Mouse (Mus musculus): Measurements from ENCODE around the gene Alox8. TPM values are rescaled to one million over a fixed set of nuclear protein-coding genes. Genes with fewer than 3 reads are reported as not detected.

Gene Alox8
- polyA plus RNA-seq, 1 experiment: 0.06 TPM

- Histone ChIP-seq H3K79me2 (ENCODE audit: control insufficient read depth, insufficient read depth) (no peaks in the 10 kb centered on the region), H3K27me3 (ENCODE audit: control insufficient read depth, insufficient read depth, insufficient read length) (peaks cover 28% of the 10 kb centered on the region), H3ac (ENCODE audit: control insufficient read depth, insufficient read length, low read depth) (no peak overlapping the region), H3K4me3 (ENCODE audit: insufficient read depth, poor library complexity, severe bottlenecking) (no peak overlapping the region), H3K79me3 (ENCODE audit: low read depth) (no peaks in the 10 kb centered on the region), H3K36me3 (ENCODE audit: control insufficient read depth, insufficient read depth) (no peaks in the 10 kb centered on the region)
- no peak for TF ChIP-seq CEBPB (IDR thresholded peaks at IDR 0.05; ENCODE audit: low read depth)
- no peak for TF ChIP-seq MAX (IDR thresholded peaks at IDR 0.05)
- TF ChIP-seq FOSL1 (IDR thresholded peaks at IDR 0.05; ENCODE audit: insufficient read depth, low read length, poor library complexity, severe bottlenecking): no peak
- TF ChIP-seq MYOD1 (IDR thresholded peaks at IDR 0.05; ENCODE audit: control insufficient read depth, insufficient read length, low read depth): no peak
- TF ChIP-seq CTCF (IDR thresholded peaks at IDR 0.05; ENCODE audit: control insufficient read depth, insufficient read depth, insufficient read length): no peak
- TF ChIP-seq USF1 (IDR thresholded peaks at IDR 0.05; ENCODE audit: low read depth): no peak
- no peak for TF ChIP-seq MYOG (IDR thresholded peaks at IDR 0.05; ENCODE audit: control insufficient read depth, extremely low read depth, insufficient read length)
These were observed 47.9 kb downstream of the Alox8 start for GRCm38 (mm10) chr11:69149728-69150127.

DNA sequence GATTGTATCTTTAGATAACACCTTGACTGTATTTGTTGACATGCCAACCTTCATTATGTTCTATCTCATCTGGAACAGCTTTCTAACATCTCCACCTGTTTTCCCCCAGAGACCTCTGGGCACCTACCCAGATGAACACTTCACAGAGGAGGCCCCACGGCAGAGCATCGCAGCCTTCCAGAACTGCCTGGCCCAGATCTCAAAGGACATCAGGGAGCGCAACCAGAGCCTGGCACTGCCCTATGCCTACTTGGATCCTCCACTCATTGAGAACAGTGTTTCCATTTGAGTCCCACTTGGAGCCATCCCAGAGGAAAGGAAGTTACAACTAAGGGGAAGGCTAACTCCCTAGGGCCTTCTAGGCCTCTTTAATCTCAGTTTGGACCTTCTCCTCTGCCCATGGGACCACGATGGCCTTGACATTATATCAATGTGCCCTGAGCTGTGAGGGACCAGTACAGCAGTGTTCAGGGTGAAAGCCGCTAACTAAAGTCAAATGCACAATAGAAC is 49.1 kb downstream of the Alox8 start:
- Histone ChIP-seq H3K4me3 (ENCODE audit: insufficient read depth, poor library complexity, severe bottlenecking) (no peak overlapping the region), H3K79me2 (ENCODE audit: control insufficient read depth, insufficient read depth) (no peaks in the 10 kb centered on the region), H3K27me3 (ENCODE audit: control insufficient read depth, insufficient read depth, insufficient read length) (peaks cover 25% of the 10 kb centered on the region), H3K79me3 (ENCODE audit: low read depth) (no peaks in the 10 kb centered on the region), H3ac (ENCODE audit: control insufficient read depth, insufficient read length, low read depth) (no peak overlapping the region), H3K36me3 (ENCODE audit: control insufficient read depth, insufficient read depth) (no peaks in the 10 kb centered on the region)
- TF ChIP-seq MAX (IDR thresholded peaks at IDR 0.05) (no peak), CTCF (IDR thresholded peaks at IDR 0.05; ENCODE audit: control insufficient read depth, insufficient read depth, insufficient read length) (no peak), MYOD1 (IDR thresholded peaks at IDR 0.05; ENCODE audit: control insufficient read depth, insufficient read length, low read depth) (no peak), USF1 (IDR thresholded peaks at IDR 0.05; ENCODE audit: low read depth) (no peak), FOSL1 (IDR thresholded peaks at IDR 0.05; ENCODE audit: insufficient read depth, low read length, poor library complexity, severe bottlenecking) (no peak), MYOG (IDR thresholded peaks at IDR 0.05; ENCODE audit: control insufficient read depth, extremely low read depth, insufficient read length) (no peak), CEBPB (IDR thresholded peaks at IDR 0.05; ENCODE audit: low read depth) (no peak)

GRCm38 (mm10) chr11:69147546-69147945 is 50.1 kb downstream of the Alox8 start:
- Histone ChIP-seq H3ac (ENCODE audit: control insufficient read depth, insufficient read length, low read depth) (no peak overlapping the region), H3K79me3 (ENCODE audit: low read depth) (no peaks in the 10 kb centered on the region), H3K27me3 (ENCODE audit: control insufficient read depth, insufficient read depth, insufficient read length) (peaks cover 28% of the 10 kb centered on the region), H3K4me3 (ENCODE audit: insufficient read depth, poor library complexity, severe bottlenecking) (no peak overlapping the region), H3K36me3 (ENCODE audit: control insufficient read depth, insufficient read depth) (no peaks in the 10 kb centered on the region), H3K79me2 (ENCODE audit: control insufficient read depth, insufficient read depth) (no peaks in the 10 kb centered on the region)
- no peak for TF ChIP-seq CEBPB (IDR thresholded peaks at IDR 0.05; ENCODE audit: low read depth)
- no peak for TF ChIP-seq FOSL1 (IDR thresholded peaks at IDR 0.05; ENCODE audit: insufficient read depth, low read length, poor library complexity, severe bottlenecking)
- no peak for TF ChIP-seq USF1 (IDR thresholded peaks at IDR 0.05; ENCODE audit: low read depth)
- TF ChIP-seq CTCF (IDR thresholded peaks at IDR 0.05; ENCODE audit: control insufficient read depth, insufficient read depth, insufficient read length): no peak
- TF ChIP-seq MAX (IDR thresholded peaks at IDR 0.05): no peak
- no peak for TF ChIP-seq MYOD1 (IDR thresholded peaks at IDR 0.05; ENCODE audit: control insufficient read depth, insufficient read length, low read depth)
- no peak for TF ChIP-seq MYOG (IDR thresholded peaks at IDR 0.05; ENCODE audit: control insufficient read depth, extremely low read depth, insufficient read length)

DNA sequence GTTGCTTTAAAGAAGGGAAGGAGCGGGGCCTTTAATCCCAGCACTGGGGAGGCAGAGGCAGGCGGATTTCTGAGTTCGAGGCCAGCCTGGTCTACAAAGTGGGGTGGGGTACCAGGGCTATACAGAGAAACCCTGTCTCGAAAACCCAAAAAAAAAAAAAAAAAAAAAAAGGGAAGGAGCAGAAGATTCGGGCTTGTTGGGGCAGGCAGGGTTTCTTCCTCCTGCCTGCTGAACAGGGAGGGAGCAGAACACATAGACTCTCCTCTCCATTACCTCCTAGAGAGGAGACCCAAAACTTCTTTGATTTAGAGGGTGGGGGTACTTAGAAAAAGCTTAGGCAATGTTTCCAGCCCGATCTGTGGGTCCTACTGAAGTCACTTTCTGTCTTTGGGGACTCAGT is 62.3 kb downstream of the Alox8 start:
- Histone ChIP-seq H3K4me3 (ENCODE audit: insufficient read depth, poor library complexity, severe bottlenecking) (no peak overlapping the region), H3K27me3 (ENCODE audit: control insufficient read depth, insufficient read depth, insufficient read length) (peaks cover 10% of the 10 kb centered on the region), H3ac (ENCODE audit: control insufficient read depth, insufficient read length, low read depth) (no peak overlapping the region), H3K79me2 (ENCODE audit: control insufficient read depth, insufficient read depth) (no peaks in the 10 kb centered on the region), H3K79me3 (ENCODE audit: low read depth) (no peaks in the 10 kb centered on the region), H3K36me3 (ENCODE audit: control insufficient read depth, insufficient read depth) (no peaks in the 10 kb centered on the region)
- TF ChIP-seq CTCF (IDR thresholded peaks at IDR 0.05; ENCODE audit: control insufficient read depth, insufficient read depth, insufficient read length) (no peak), MYOG (IDR thresholded peaks at IDR 0.05; ENCODE audit: control insufficient read depth, extremely low read depth, insufficient read length) (no peak), USF1 (IDR thresholded peaks at IDR 0.05; ENCODE audit: low read depth) (no peak), MAX (IDR thresholded peaks at IDR 0.05) (no peak), MYOD1 (IDR thresholded peaks at IDR 0.05; ENCODE audit: control insufficient read depth, insufficient read length, low read depth) (no peak), FOSL1 (IDR thresholded peaks at IDR 0.05; ENCODE audit: insufficient read depth, low read length, poor library complexity, severe bottlenecking) (no peak), CEBPB (IDR thresholded peaks at IDR 0.05; ENCODE audit: low read depth) (no peak)

GRCm38 (mm10) chr11:69134622-69134968 is 63.0 kb downstream of the Alox8 start:
- Histone ChIP-seq H3K79me2 (ENCODE audit: control insufficient read depth, insufficient read depth) (no peaks in the 10 kb centered on the region), H3K4me3 (ENCODE audit: insufficient read depth, poor library complexity, severe bottlenecking) (no peak overlapping the region), H3K79me3 (ENCODE audit: low read depth) (no peaks in the 10 kb centered on the region), H3K36me3 (ENCODE audit: control insufficient read depth, insufficient read depth) (no peaks in the 10 kb centered on the region), H3ac (ENCODE audit: control insufficient read depth, insufficient read length, low read depth) (no peak overlapping the region), H3K27me3 (ENCODE audit: control insufficient read depth, insufficient read depth, insufficient read length) (peaks cover 6% of the 10 kb centered on the region)
- no peak for TF ChIP-seq CTCF (IDR thresholded peaks at IDR 0.05; ENCODE audit: control insufficient read depth, insufficient read depth, insufficient read length)
- no peak for TF ChIP-seq MYOG (IDR thresholded peaks at IDR 0.05; ENCODE audit: control insufficient read depth, extremely low read depth, insufficient read length)
- no peak for TF ChIP-seq MYOD1 (IDR thresholded peaks at IDR 0.05; ENCODE audit: control insufficient read depth, insufficient read length, low read depth)
- no peak for TF ChIP-seq MAX (IDR thresholded peaks at IDR 0.05)
- no peak for TF ChIP-seq FOSL1 (IDR thresholded peaks at IDR 0.05; ENCODE audit: insufficient read depth, low read length, poor library complexity, severe bottlenecking)
- no peak for TF ChIP-seq USF1 (IDR thresholded peaks at IDR 0.05; ENCODE audit: low read depth)

Other genes starting within 250 kb of the Alox8 start
- gene Arhgef15, start 240.4 kb downstream of the Alox8 start, polyA plus RNA-seq (2012; fragmentation: generic; extraction: Trizol): 0.25 TPM
- gene Slc25a35, start 229.7 kb downstream of the Alox8 start, polyA plus RNA-seq (2012; fragmentation: generic; extraction: Trizol): 0.88 TPM
- gene Rangrf, start 222.7 kb downstream of the Alox8 start, polyA plus RNA-seq (2012; fragmentation: generic; extraction: Trizol): 76.2 TPM
- 22.2 TPM for gene Pfas, start 189.4 kb downstream of the Alox8 start, polyA plus RNA-seq (2012; fragmentation: generic; extraction: Trizol)
- gene Ctc1, start 181.9 kb downstream of the Alox8 start, polyA plus RNA-seq (2012; fragmentation: generic; extraction: Trizol): 35.0 TPM
- 76.6 TPM for gene Aurkb, start 152.2 kb downstream of the Alox8 start, polyA plus RNA-seq (2012; fragmentation: generic; extraction: Trizol)
- gene Borcs6, start 138.1 kb downstream of the Alox8 start, polyA plus RNA-seq (2012; fragmentation: generic; extraction: Trizol): 14.3 TPM
- 41.9 TPM for gene Tmem107, start 127.0 kb downstream of the Alox8 start, polyA plus RNA-seq (2012; fragmentation: generic; extraction: Trizol)
- 20.9 TPM for gene Vamp2, start 109.4 kb downstream of the Alox8 start, polyA plus RNA-seq (2012; fragmentation: generic; extraction: Trizol)
- gene Per1, start 102.6 kb downstream of the Alox8 start, polyA plus RNA-seq (2012; fragmentation: generic; extraction: Trizol): 4.5 TPM
- 0.06 TPM for gene Hes7, start 77.4 kb downstream of the Alox8 start, polyA plus RNA-seq (2012; fragmentation: generic; extraction: Trizol)
- 0.21 TPM for gene 9130213A22Rik, start 75.3 kb downstream of the Alox8 start, polyA plus RNA-seq (2012; fragmentation: generic; extraction: Trizol)
- 0.14 TPM for gene Aloxe3, start 71.9 kb downstream of the Alox8 start, polyA plus RNA-seq (2012; fragmentation: generic; extraction: Trizol)
- not detected for gene Alox12b, start 40.9 kb downstream of the Alox8 start, polyA plus RNA-seq (2012; fragmentation: generic; extraction: Trizol)
- gene Gucy2e, start 39.2 kb upstream of the Alox8 start, polyA plus RNA-seq (2012; fragmentation: generic; extraction: Trizol): not detected
- 9.9 TPM for gene Cntrob, start 125.9 kb upstream of the Alox8 start, polyA plus RNA-seq (2012; fragmentation: generic; extraction: Trizol)
- 114 TPM for gene Trappc1, start 126.1 kb upstream of the Alox8 start, polyA plus RNA-seq (2012; fragmentation: generic; extraction: Trizol)
- gene Kcnab3, start 128.4 kb upstream of the Alox8 start, polyA plus RNA-seq (2012; fragmentation: generic; extraction: Trizol): 3.2 TPM
- 3.9 TPM for gene Rnf227, start 142.6 kb upstream of the Alox8 start, polyA plus RNA-seq (2012; fragmentation: generic; extraction: Trizol)
- gene Chd3, start 171.6 kb upstream of the Alox8 start, polyA plus RNA-seq (2012; fragmentation: generic; extraction: Trizol): 100 TPM
- gene Naa38, start 197.6 kb upstream of the Alox8 start, polyA plus RNA-seq (2012; fragmentation: generic; extraction: Trizol): 229 TPM
- gene Cyb5d1, start 197.8 kb upstream of the Alox8 start, polyA plus RNA-seq (2012; fragmentation: generic; extraction: Trizol): 22.8 TPM
- 0.16 TPM for gene Tmem88, start 200.4 kb upstream of the Alox8 start, polyA plus RNA-seq (2012; fragmentation: generic; extraction: Trizol)
- 9.0 TPM for gene Kdm6b, start 215.8 kb upstream of the Alox8 start, polyA plus RNA-seq (2012; fragmentation: generic; extraction: Trizol)

All from C2C12 (cell line).